Mouse (Mus musculus) limb, embryonic 13.5 days (tissue): ENCODE data around the gene Olfr222. TPM values are rescaled to one million over a fixed set of nuclear protein-coding genes. Genes with fewer than 3 reads are reported as not detected.

Experiments used
- ATAC-seq: fragments of 200-750 bp; cut with Nextera tagmentation; 2 replicates; pipeline ENCODE4 v1.8.0; 2017; ENCODE audit warnings: low read depth, moderate number of reproducible peaks, moderate TSS enrichment; ENCODE audit not compliant: low FRiP score
- H3K27ac ChIP-seq: fragments of 300-500 bp; sonication (generic); 2 replicates; pipeline ENCODE4 v1.5.1; 2015; ENCODE audit warnings: inconsistent platforms, mild to moderate bottlenecking, moderate library complexity
- H3K27me3 ChIP-seq: fragments of 300-500 bp; sonication (generic); 2 replicates; pipeline ENCODE4 v1.6.1; 2015; ENCODE audit warnings: mild to moderate bottlenecking, inconsistent platforms
- H3K36me3 ChIP-seq: fragments of 300-500 bp; sonication (generic); 2 replicates; pipeline ENCODE4 v1.6.1; 2015; ENCODE audit warnings: inconsistent platforms, mild to moderate bottlenecking, moderate library complexity
- H3K4me1 ChIP-seq: fragments of 300-500 bp; sonication (generic); 2 replicates; pipeline ENCODE4 v1.6.1; 2015; ENCODE audit warnings: inconsistent platforms
- H3K4me2 ChIP-seq: fragments of 300-500 bp; sonication (generic); replicated peaks from 2 replicates; pipeline ENCODE4 v1.6.1; 2015; ENCODE audit warnings: inconsistent platforms, mild to moderate bottlenecking, moderate library complexity
- H3K4me3 ChIP-seq: fragments of 300-500 bp; sonication (generic); 2 replicates; pipeline ENCODE4 v1.5.1; 2015; ENCODE audit warnings: moderate library complexity, mild to moderate bottlenecking, inconsistent platforms
- H3K9ac ChIP-seq: fragments of 300-500 bp; sonication (generic); 2 replicates; pipeline ENCODE4 v1.6.1; 2015; ENCODE audit warnings: mild to moderate bottlenecking, inconsistent platforms
- H3K9me3 ChIP-seq: fragments of 300-500 bp; sonication (generic); 2 replicates; pipeline ENCODE4 v1.6.1; 2016; ENCODE audit warnings: inconsistent platforms
- WGBS: fragments of 180-500 bp; shearing (Covaris S2); methylation state at CpG from one replicate; pipeline ENCODE4 v1.1.7; 2015; 5-methylcytosine and 5-hydroxymethylcytosine counted together
- polyA plus RNA-seq: library from polyadenylated mRNA; unstranded; fragments of >200 nt; fragmentation: Nextera tagmentation; extraction: Ambion mirVana; gene quantifications from 2 replicates; pipeline ENCODE4 v1.2.1, GENCODE M21; 2015

Olfr222 gene
- polyA plus RNA-seq, 1 experiment from 2014 or later = not detected

DNA sequence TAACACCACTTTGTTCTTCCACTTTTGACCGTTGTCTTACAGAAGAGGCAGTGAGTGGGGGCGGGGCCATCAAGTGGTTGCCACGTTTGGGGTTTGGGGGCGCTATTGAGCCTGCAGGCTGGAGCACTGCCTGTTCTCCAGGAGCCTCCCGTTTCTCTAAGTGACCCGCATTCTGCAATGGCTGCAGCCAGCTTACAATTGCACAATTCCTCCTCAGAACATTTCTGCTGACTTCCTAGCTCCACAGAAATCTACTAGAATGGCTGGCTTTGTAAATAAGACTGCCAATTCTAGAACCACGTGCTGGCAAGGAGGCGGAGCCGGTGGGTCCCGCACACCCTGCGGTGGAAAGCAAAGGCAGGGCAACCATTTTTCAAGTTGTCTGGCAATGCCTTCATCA lies 37.6 kb downstream of the Olfr222 start:
- WGBS = 41% methylated on average over 11 of the region's 11 CpGs
- no peak overlapping the region; the same call in 1 of the 2 replicates for H3K27ac ChIP-seq
- H3K4me3 ChIP-seq = no peak overlapping the region
- no peak for ATAC-seq
- no peaks in the 10 kb centered on the region for H3K9me3 ChIP-seq
- no peaks in the 10 kb centered on the region for H3K36me3 ChIP-seq
- no peaks in the 10 kb centered on the region for H3K27me3 ChIP-seq
- H3K4me2 ChIP-seq = peak overlapping the region; percentile 22
- no peak overlapping the region for H3K9ac ChIP-seq
- H3K4me1 ChIP-seq = peaks cover 10% of the 10 kb centered on the region; the same call in 1 of the 2 replicates

DNA sequence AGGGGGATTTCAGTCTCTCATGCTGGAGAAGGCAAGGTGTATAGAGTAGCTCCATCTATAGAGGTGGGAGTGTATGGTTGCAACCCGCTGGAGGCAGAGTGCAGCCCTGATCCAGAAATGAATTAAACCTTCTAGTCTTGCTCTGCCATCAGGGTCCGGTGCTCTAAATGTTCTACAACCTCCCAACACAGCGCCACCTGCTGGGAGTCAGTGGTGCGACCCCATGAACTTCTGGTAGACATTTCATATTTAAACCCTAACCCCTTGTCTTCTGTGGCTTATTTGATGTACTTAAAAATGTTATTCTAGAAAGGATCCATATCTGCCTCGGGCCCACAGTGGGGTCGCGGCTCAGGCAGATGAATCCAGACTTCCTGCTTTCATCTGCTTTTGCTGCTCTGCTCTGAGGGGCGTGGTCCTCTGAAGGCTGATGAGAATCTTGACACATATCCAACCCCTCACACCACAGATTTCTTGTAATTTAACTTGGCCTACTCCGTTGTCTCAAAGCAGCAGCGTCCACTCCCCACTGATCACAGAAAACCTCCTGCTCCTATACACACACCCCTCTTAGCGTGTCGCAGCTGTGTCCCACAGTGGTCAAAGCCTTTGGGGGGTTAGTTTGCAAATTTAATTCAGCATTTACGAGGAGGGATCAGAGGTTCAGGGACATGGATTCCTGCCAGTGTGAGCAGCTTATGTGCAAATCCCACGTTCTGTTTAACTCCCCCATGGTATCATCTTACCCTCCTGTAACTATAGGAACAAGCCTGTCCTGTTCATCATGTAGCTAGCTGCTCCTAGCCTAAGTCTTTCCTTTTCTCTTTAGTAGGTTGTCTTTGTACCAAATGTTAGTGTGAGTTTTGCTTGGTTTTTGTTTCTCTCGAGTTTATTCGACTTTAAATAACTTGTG lies 38.6 kb downstream of the Olfr222 start:
- H3K27me3 ChIP-seq = no peaks in the 10 kb centered on the region
- WGBS = 59% methylated on average over 16 of the region's 16 CpGs
- no peak overlapping the region for H3K4me3 ChIP-seq
- H3K36me3 ChIP-seq = no peaks in the 10 kb centered on the region
- H3K9ac ChIP-seq = no peak overlapping the region
- peaks cover 10% of the 10 kb centered on the region; the same call in 1 of the 2 replicates for H3K4me1 ChIP-seq
- peak overlapping the region; percentile 22; the same call in 1 of the 2 replicates for H3K4me2 ChIP-seq
- H3K9me3 ChIP-seq = no peaks in the 10 kb centered on the region
- no peak overlapping the region for H3K27ac ChIP-seq
- ATAC-seq = peak; percentile 82

DNA sequence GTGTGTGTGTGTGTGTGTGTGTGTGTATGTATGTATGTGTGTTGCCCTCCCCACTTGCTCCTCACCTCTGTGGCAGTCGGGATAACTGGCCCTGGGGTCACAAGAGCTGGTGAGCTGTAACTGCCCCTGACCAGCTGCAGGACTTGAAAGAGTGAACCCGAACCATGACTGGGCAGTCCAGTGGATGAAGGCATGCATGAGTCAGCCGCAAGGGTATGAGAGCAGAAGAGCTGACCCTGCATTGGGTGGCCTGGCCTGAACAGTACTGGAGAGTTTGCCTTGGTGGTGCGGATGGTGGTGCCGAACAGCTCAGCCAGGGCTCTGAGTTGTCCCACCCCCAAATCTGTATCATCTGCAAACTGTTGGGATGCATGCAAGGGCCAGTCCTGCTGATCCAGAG lies 44.5 kb downstream of the Olfr222 start:
- no peak overlapping the region for H3K4me2 ChIP-seq
- no peak overlapping the region for H3K9ac ChIP-seq
- WGBS = 65% methylated on average over 5 of the region's 5 CpGs
- no peak overlapping the region for H3K27ac ChIP-seq
- no peak for ATAC-seq
- H3K36me3 ChIP-seq = no peaks in the 10 kb centered on the region
- peaks cover 12% of the 10 kb centered on the region for H3K4me1 ChIP-seq
- H3K9me3 ChIP-seq = no peaks in the 10 kb centered on the region
- no peaks in the 10 kb centered on the region for H3K27me3 ChIP-seq
- no peak overlapping the region for H3K4me3 ChIP-seq

DNA sequence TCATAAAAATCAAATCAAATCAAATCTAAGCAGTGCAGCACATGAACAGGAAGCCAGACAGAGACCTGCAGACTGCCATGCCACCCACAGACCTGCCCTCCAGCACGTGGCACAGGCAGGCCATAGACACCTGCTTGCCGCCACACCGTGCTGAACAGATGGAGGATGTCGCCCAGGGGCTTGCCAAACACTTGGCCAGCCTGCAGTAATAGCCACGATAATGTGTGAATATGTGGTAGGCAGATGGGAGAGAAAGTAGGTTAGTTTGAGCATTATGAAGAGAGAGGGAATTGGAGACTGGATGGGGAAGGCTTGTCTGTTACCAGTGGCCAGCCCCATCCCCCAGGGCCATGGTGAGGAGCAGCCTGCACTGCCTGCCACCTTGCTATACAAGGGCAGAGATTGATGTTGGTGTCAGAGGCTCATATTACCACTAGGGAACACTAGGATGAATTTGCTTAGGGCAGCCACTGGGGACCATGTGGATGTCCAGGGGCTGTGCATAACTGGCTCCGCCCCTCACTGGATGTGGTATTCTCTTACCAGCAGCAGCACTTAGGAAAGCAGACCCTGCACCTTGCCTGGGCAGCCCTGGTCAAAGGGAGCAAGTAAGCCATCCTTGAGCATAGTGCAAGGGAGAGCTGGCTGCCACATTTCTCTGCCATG lies 45.0 kb downstream of the Olfr222 start:
- H3K27me3 ChIP-seq = no peaks in the 10 kb centered on the region
- no peaks in the 10 kb centered on the region for H3K36me3 ChIP-seq
- no peak overlapping the region for H3K9ac ChIP-seq
- WGBS = 74% methylated on average over 6 of the region's 6 CpGs
- H3K4me2 ChIP-seq = no peak overlapping the region
- H3K27ac ChIP-seq = no peak overlapping the region
- peak; percentile 28; the same call in 1 of the 2 replicates for ATAC-seq
- H3K9me3 ChIP-seq = no peaks in the 10 kb centered on the region
- no peak overlapping the region for H3K4me3 ChIP-seq
- H3K4me1 ChIP-seq = peaks cover 12% of the 10 kb centered on the region

DNA sequence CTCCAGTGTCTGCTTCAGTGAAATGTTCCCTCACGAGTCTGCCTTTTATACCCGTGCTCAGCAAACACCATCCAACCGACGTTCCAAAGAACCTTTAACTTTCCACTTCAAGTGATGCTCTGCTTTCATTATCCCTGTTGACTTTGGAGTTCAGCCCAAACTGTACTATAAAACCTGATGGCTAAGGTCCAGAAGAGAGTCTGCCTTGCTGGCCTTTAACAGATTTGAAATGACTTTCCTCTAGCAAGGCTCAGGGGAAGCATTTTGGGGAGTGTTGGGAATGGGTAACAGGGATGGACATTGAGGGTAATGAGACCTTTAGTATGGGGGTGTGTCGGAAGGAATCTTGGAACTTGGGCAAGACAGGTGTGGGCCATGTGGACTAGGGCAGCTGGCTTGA lies 45.8 kb downstream of the Olfr222 start:
- no peak overlapping the region for H3K4me2 ChIP-seq
- ATAC-seq = no peak; the same call in 1 of the 2 replicates
- H3K4me3 ChIP-seq = no peak overlapping the region
- WGBS = 63% methylated on average over 5 of the region's 5 CpGs
- H3K4me1 ChIP-seq = peaks cover 12% of the 10 kb centered on the region
- H3K9me3 ChIP-seq = no peaks in the 10 kb centered on the region
- no peaks in the 10 kb centered on the region for H3K36me3 ChIP-seq
- H3K27me3 ChIP-seq = no peaks in the 10 kb centered on the region
- no peak overlapping the region for H3K9ac ChIP-seq
- H3K27ac ChIP-seq = no peak overlapping the region

DNA sequence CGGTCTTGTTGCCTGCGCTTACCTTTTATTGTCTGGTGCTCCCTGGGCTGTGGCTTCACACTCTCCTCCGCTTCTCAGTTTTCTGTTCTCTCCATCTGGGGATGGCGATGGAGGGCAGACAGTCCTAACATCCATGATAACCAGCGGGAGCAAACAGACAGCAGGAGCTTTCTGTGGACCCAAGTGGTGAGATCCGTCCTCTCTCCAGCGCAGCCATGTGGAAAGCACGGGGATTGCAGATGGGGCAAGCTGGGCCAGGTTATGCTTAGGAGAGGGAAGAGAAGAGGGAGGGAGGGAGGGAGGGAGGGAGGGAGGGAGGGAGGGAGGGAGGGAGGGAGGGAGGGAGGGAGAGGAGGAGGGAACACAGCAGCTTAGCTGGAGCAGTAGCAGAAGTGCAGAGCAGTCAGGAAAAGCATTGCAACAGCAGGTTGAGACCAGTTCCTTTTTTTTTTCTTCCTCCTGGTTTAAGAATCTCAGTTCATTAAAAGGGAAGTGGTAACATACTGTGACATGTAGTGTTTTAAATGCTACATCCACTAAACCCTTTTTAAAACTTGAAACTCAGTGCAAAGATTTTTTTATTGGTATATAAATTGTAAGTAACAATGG lies 49.5 kb downstream of the Olfr222 start, which contains the start of gene Zkscan17:
Zkscan17 (minus strand) TSS at position 280 of the 609 bp plus-strand sequence.
- no peak within 1 kb of the TSS for H3K27ac ChIP-seq
- ATAC-seq = no peak

DNA sequence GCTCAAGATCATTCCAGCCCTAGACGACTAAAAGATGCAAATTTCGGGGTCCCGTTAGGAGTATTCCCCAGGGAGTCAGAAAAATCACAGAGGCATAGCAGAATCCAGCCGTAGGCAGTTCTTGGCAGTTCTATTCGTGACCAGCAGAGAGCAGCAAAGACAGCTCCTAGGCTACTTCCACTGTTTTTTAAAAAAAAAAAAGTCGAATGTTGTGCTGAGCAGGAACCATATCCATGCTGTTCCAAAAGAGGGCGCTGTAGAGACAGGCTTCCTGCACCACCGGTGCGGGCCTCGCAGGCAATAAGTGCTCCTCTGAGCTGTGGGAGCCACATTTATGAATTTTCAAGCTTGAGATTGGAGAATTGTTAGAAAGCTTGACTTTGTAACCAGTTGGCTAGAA lies 50.8 kb downstream of the Olfr222 start:
- no peak for ATAC-seq
- Histone ChIP-seq H3K4me2 (no peak overlapping the region), H3K27ac (no peak overlapping the region), H3K9ac (no peak overlapping the region), H3K4me1 (peaks cover 7% of the 10 kb centered on the region), H3K9me3 (no peaks in the 10 kb centered on the region), H3K36me3 (no peaks in the 10 kb centered on the region), H3K27me3 (no peaks in the 10 kb centered on the region), H3K4me3 (no peak overlapping the region)
- WGBS = 8% methylated on average over 10 of the region's 10 CpGs

More for the DNA sequence above, 49.5 kb downstream of the Olfr222 start, which contains the start of gene Zkscan17:
- Histone ChIP-seq H3K9me3 (no peaks in the 10 kb centered on the region), H3K27me3 (no peaks in the 10 kb centered on the region), H3K4me1 (peaks cover 12% of the 10 kb centered on the region), H3K36me3 (no peaks in the 10 kb centered on the region), H3K4me3 (no peak within 1 kb of the TSS), H3K9ac (no peak within 1 kb of the TSS), H3K4me2 (no peak within 1 kb of the TSS)
- WGBS = 62% methylated on average over 8 of the region's 8 CpGs

DNA sequence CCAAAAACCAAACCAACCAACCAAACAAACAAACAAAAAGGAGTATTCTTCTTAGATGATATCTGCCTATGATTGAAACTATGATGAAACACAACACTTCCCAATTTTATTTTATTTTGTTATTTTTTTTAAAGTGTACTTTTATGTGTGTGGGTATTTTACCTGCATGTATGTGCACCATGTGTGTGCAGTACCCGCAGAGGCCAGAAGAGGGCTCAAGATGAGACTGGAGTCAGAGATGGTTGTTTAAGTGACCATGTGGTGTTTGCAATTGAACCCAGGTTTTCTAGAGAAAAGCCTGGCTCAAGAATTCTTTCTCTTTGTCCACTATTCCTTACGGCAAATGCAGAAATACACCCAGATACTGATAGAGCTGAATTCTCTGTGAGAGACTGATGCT lies 51.9 kb downstream of the Olfr222 start:
- no peak for ATAC-seq
- Histone ChIP-seq H3K27me3 (no peaks in the 10 kb centered on the region), H3K36me3 (no peaks in the 10 kb centered on the region), H3K27ac (no peak overlapping the region), H3K4me1 (peaks cover 8% of the 10 kb centered on the region), H3K9ac (no peak overlapping the region), H3K4me3 (no peak overlapping the region), H3K9me3 (no peaks in the 10 kb centered on the region), H3K4me2 (no peak overlapping the region)
- WGBS = 97% methylated on average over 2 of the region's 2 CpGs

Other genes with a start within 250 kb of the Olfr222 start
- 0.11 TPM in 1 of 2 replicates, not detected in the other for gene Prss38, start 200.6 kb downstream of the Olfr222 start, polyA plus RNA-seq
- 16.5 and 18.5 TPM in 2 replicates for gene Jmjd4, start 126.2 kb downstream of the Olfr222 start, polyA plus RNA-seq
- 149 TPM in 2 replicates for gene Snap47, start 125.0 kb downstream of the Olfr222 start, polyA plus RNA-seq
- 10.8 and 11.0 TPM in 2 replicates for gene Zfp867, start 103.8 kb downstream of the Olfr222 start, polyA plus RNA-seq
- 26.1 and 26.8 TPM in 2 replicates for gene Zkscan17, start 49.5 kb downstream of the Olfr222 start, polyA plus RNA-seq
- 0.19 and 0.34 TPM in 2 replicates for gene Nlrp3, start 34.7 kb downstream of the Olfr222 start, polyA plus RNA-seq
- gene Olfr223, start 17.1 kb upstream of the Olfr222 start, polyA plus RNA-seq = not detected in 2 replicates
- gene Mprip, start 85.1 kb upstream of the Olfr222 start, polyA plus RNA-seq = 40.7 and 44.4 TPM in 2 replicates
- gene Pld6, start 211.4 kb upstream of the Olfr222 start, polyA plus RNA-seq = 4.7 and 4.9 TPM in 2 replicates
- gene Flcn, start 233.8 kb upstream of the Olfr222 start, polyA plus RNA-seq = 38.4 and 40.8 TPM in 2 replicates